Mouse (Mus musculus) megakaryocyte, embryonic 14.5 days (primary cell): Measurements from ENCODE around the gene 1700030J22Rik.

Experiments used
- FLI1 ChIP-seq: IDR thresholded peaks from 2 replicates; pipeline ENCODE4 v1.6.1; 2012; ENCODE audit warnings: low read length, inconsistent platforms, mixed read lengths
- GATA1 ChIP-seq: IDR thresholded peaks from 3 replicates; pipeline ENCODE4 v1.6.1; 2012; ENCODE audit warnings: mixed read lengths, low read length, inconsistent platforms, borderline replicate concordance

DNA sequence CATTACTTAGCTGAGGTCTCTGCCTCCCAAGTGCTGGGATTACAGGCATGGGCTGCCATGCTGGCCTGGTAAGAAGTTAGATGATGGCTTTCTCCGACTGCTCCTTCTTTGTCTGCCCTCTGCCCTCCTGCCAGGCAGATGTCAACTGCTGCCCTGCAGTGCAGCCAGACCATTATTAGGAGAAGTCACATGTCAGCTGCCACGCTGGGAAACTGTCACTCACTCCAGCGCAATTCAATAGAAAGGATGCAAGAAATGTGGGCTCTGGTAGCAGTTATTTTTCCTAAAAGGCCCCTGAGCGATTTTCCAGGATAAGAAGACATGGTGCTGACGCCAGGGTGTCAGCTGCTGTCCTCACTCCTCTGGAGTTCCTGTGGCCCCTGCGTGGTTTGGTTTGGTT is 43.3 kb downstream of the 1700030J22Rik start:
- TF ChIP-seq GATA1 (no peak), FLI1 (no peak)
